Mouse (Mus musculus) MEL (cell line): ENCODE results near the gene Tmem115. TPM values are rescaled to one million over a fixed set of nuclear protein-coding genes. Genes with fewer than 3 reads are reported as not detected.

ENCODE experiments used
- DNase-seq: peaks from one replicate; pipeline ENCODE4 v3.0.0; 2011; ENCODE audit warnings: low read depth, low spot score
- H3K27ac ChIP-seq: 2 replicates; pipeline ENCODE4 v1.5.1; 2012; ENCODE audit warnings: low read depth, mild to moderate bottlenecking, control low read depth, low read length, moderate library complexity; ENCODE audit not compliant: control insufficient read depth
- H3K27me3 ChIP-seq, 2 experiments: fragments of 150-350 bp in 1 of 2; sonication (generic) in 1 of 2; 2 replicates each; pipeline ENCODE4 v1.6.1; 2012; ENCODE audit warnings: low read length in 2 of 2, mild to moderate bottlenecking in 2 of 2, improper control_type of control experiment in 1 of 2, moderate library complexity in 1 of 2; ENCODE audit not compliant: insufficient read depth in 2 of 2, control insufficient read depth in 1 of 2
- H3K36me3 ChIP-seq, 2 experiments: 2 replicates each; pipeline ENCODE4 v1.6.1; 2012 to 2014; ENCODE audit warnings: low read length in 2 of 2, improper control_type of control experiment in 1 of 2, inconsistent platforms in 1 of 2, mild to moderate bottlenecking in 1 of 2; ENCODE audit not compliant: insufficient read depth in 2 of 2, control insufficient read depth in 1 of 2
- H3K4me1 ChIP-seq, 2 experiments: fragments of 150-350 bp in 1 of 2; sonication (generic) in 1 of 2; 2 replicates each; pipeline ENCODE4 v1.6.1; 2012; ENCODE audit warnings: low read length in 2 of 2, improper control_type of control experiment in 1 of 2, mild to moderate bottlenecking in 1 of 2; ENCODE audit not compliant: insufficient read depth in 2 of 2, control insufficient read depth in 1 of 2
- H3K4me3 ChIP-seq, 2 experiments: fragments of 150-350 bp in 1 of 2; sonication (generic) in 1 of 2; 2 replicates each; pipeline ENCODE4 v1.5.1; 2012; ENCODE audit warnings: low read depth in 2 of 2, low read length in 2 of 2, mild to moderate bottlenecking in 2 of 2, moderate library complexity in 2 of 2, control low read depth in 1 of 2, improper control_type of control experiment in 1 of 2; ENCODE audit not compliant: control insufficient read depth in 1 of 2, insufficient read depth in 1 of 2
- H3K79me2 ChIP-seq: 2 replicates; pipeline ENCODE4 v1.6.1; 2012; ENCODE audit warnings: mild to moderate bottlenecking, low read length, moderate library complexity; ENCODE audit not compliant: control insufficient read depth, poor library complexity, insufficient read depth
- H3K9ac ChIP-seq: 2 replicates; pipeline ENCODE4 v1.6.1; 2012; ENCODE audit warnings: low read depth, mild to moderate bottlenecking, control low read depth, low read length, moderate library complexity; ENCODE audit not compliant: control insufficient read depth, poor library complexity, severe bottlenecking
- H3K9me3 ChIP-seq: fragments of 150-350 bp; sonication (generic); replicated peaks from 2 replicates; pipeline ENCODE4 v1.6.1; 2012; ENCODE audit warnings: mild to moderate bottlenecking, low read length, improper control_type of control experiment, moderate library complexity; ENCODE audit not compliant: insufficient read depth
- BHLHE40 ChIP-seq: IDR thresholded peaks from 2 replicates; pipeline ENCODE4 v1.6.1; 2012; ENCODE audit warnings: low read depth, mild to moderate bottlenecking, inconsistent platforms, low read length, improper control_type of control experiment, borderline replicate concordance
- CHD1 ChIP-seq: IDR thresholded peaks from 2 replicates; pipeline ENCODE4 v1.6.1; 2012; ENCODE audit warnings: low read depth, mild to moderate bottlenecking, inconsistent platforms, low read length, improper control_type of control experiment
- CHD2 ChIP-seq: IDR thresholded peaks from 2 replicates; pipeline ENCODE4 v1.6.1; 2011; ENCODE audit warnings: low read length, improper control_type of control experiment
- CTCF ChIP-seq, 3 experiments: IDR thresholded peaks in 2 of 3; conservative IDR thresholded peaks in 1 of 3; 2 replicates each; pipeline ENCODE4 v1.5.1; 2011 to 2012; ENCODE audit warnings: low read length in 3 of 3, low read depth in 2 of 3, mild to moderate bottlenecking in 2 of 3, improper control_type of control experiment in 1 of 3, inconsistent platforms in 1 of 3, mixed read lengths in 1 of 3, moderate library complexity in 1 of 3; ENCODE audit not compliant: control insufficient read depth in 1 of 3, insufficient read depth in 1 of 3, poor library complexity in 1 of 3, severe bottlenecking in 1 of 3
- E2F4 ChIP-seq: IDR thresholded peaks from 2 replicates; pipeline ENCODE4 v1.6.1; 2011; ENCODE audit warnings: low read depth, low read length, improper control_type of control experiment, borderline replicate concordance
- ELF1 ChIP-seq: IDR thresholded peaks from 2 replicates; pipeline ENCODE4 v1.6.1; 2014; ENCODE audit warnings: low read depth, mild to moderate bottlenecking, inconsistent platforms, low read length, improper control_type of control experiment, moderate library complexity
- EP300 ChIP-seq, 2 experiments: IDR thresholded peaks; 2 replicates each; pipeline ENCODE4 v1.6.1; 2011; ENCODE audit warnings: improper control_type of control experiment in 2 of 2, low read length in 2 of 2, low read depth in 1 of 2, mild to moderate bottlenecking in 1 of 2
- ETS1 ChIP-seq: IDR thresholded peaks from 2 replicates; pipeline ENCODE4 v1.6.1; 2012; ENCODE audit warnings: low read depth, mild to moderate bottlenecking, inconsistent platforms, low read length, improper control_type of control experiment, moderate library complexity
- GABPA ChIP-seq: IDR thresholded peaks from 2 replicates; pipeline ENCODE4 v1.6.1; 2012; ENCODE audit warnings: low read depth, mild to moderate bottlenecking, inconsistent platforms, low read length, improper control_type of control experiment, moderate library complexity
- GATA1 ChIP-seq: IDR thresholded peaks from 2 replicates; pipeline ENCODE4 v1.6.1; 2011; ENCODE audit warnings: low read depth, low read length, improper control_type of control experiment
- HCFC1 ChIP-seq: IDR thresholded peaks from 2 replicates; pipeline ENCODE4 v1.6.1; 2012; ENCODE audit warnings: low read depth, mild to moderate bottlenecking, inconsistent platforms, low read length, improper control_type of control experiment, moderate library complexity
- JUND ChIP-seq: IDR thresholded peaks from 2 replicates; pipeline ENCODE4 v1.6.1; 2011; ENCODE audit warnings: low read depth, mild to moderate bottlenecking, improper control_type of control experiment, low read length
- KAT2A ChIP-seq: conservative IDR thresholded peaks from 2 replicates; pipeline ENCODE4 v1.6.1; 2012; ENCODE audit warnings: low read depth, low read length, improper control_type of control experiment, inconsistent platforms
- MAFK ChIP-seq: IDR thresholded peaks from 2 replicates; pipeline ENCODE4 v1.6.1; 2011; ENCODE audit warnings: low read depth, mild to moderate bottlenecking, low read length, improper control_type of control experiment, borderline replicate concordance
- MAX ChIP-seq: IDR thresholded peaks from 2 replicates; pipeline ENCODE4 v1.6.1; 2011; ENCODE audit warnings: low read length, improper control_type of control experiment
- MAZ ChIP-seq: IDR thresholded peaks from 2 replicates; pipeline ENCODE4 v1.6.1; 2012; ENCODE audit warnings: low read depth, mild to moderate bottlenecking, inconsistent platforms, low read length, improper control_type of control experiment
- MEF2A ChIP-seq: IDR thresholded peaks from 2 replicates; pipeline ENCODE4 v1.6.1; 2014; ENCODE audit warnings: low read depth, mild to moderate bottlenecking, inconsistent platforms, low read length, improper control_type of control experiment; ENCODE audit not compliant: poor library complexity, insufficient replicate concordance, severe bottlenecking; ENCODE audit errors: extremely low read depth
- MXI1 ChIP-seq: IDR thresholded peaks from 2 replicates; pipeline ENCODE4 v1.6.1; 2011; ENCODE audit warnings: mild to moderate bottlenecking, low read depth, low read length, improper control_type of control experiment
- MYB ChIP-seq: IDR thresholded peaks from 2 replicates; pipeline ENCODE4 v1.6.1; 2011; ENCODE audit warnings: mild to moderate bottlenecking, low read depth, low read length, improper control_type of control experiment
- MYC ChIP-seq: IDR thresholded peaks from 2 replicates; pipeline ENCODE4 v1.6.1; 2011; ENCODE audit warnings: low read depth, mild to moderate bottlenecking, low read length, improper control_type of control experiment, moderate library complexity
- NELFE ChIP-seq: IDR thresholded peaks from 2 replicates; pipeline ENCODE4 v1.6.1; 2011; ENCODE audit warnings: low read depth, low read length, improper control_type of control experiment
- NRF1 ChIP-seq: IDR thresholded peaks from 2 replicates; pipeline ENCODE4 v1.6.1; 2014; ENCODE audit warnings: low read depth, mild to moderate bottlenecking, inconsistent platforms, low read length, improper control_type of control experiment, moderate library complexity; ENCODE audit not compliant: poor library complexity, insufficient read depth, severe bottlenecking
- POLR2A ChIP-seq, 2 experiments: IDR thresholded peaks; 2 replicates each; pipeline ENCODE4 v1.6.1; 2011 to 2012; ENCODE audit warnings: low read length in 2 of 2, mild to moderate bottlenecking in 2 of 2, control low read depth in 1 of 2, improper control_type of control experiment in 1 of 2, low read depth in 1 of 2, moderate library complexity in 1 of 2; ENCODE audit not compliant: control insufficient read depth in 1 of 2, insufficient read depth in 1 of 2, poor library complexity in 1 of 2
- POLR2AphosphoS2 ChIP-seq: IDR thresholded peaks from 2 replicates; pipeline ENCODE4 v1.6.1; 2011; ENCODE audit warnings: low read length, improper control_type of control experiment
- RAD21 ChIP-seq: IDR thresholded peaks from 2 replicates; pipeline ENCODE4 v1.6.1; 2011; ENCODE audit warnings: mild to moderate bottlenecking, low read depth, low read length, improper control_type of control experiment
- RCOR1 ChIP-seq: IDR thresholded peaks from 2 replicates; pipeline ENCODE4 v1.6.1; 2012; ENCODE audit warnings: low read depth, mild to moderate bottlenecking, inconsistent platforms, low read length, improper control_type of control experiment
- SMC3 ChIP-seq: IDR thresholded peaks from 2 replicates; pipeline ENCODE4 v1.6.1; 2011; ENCODE audit warnings: low read depth, low read length, improper control_type of control experiment
- TAL1 ChIP-seq: IDR thresholded peaks from 2 replicates; pipeline ENCODE4 v1.6.1; 2012; ENCODE audit warnings: mild to moderate bottlenecking, inconsistent platforms, low read length, moderate library complexity, mixed read lengths
- TBP ChIP-seq: IDR thresholded peaks from 2 replicates; pipeline ENCODE4 v1.8.0; 2011; ENCODE audit warnings: low read depth, low read length, improper control_type of control experiment
- TCF12 ChIP-seq: IDR thresholded peaks from 2 replicates; pipeline ENCODE4 v1.6.1; 2014; ENCODE audit warnings: low read depth, mild to moderate bottlenecking, inconsistent platforms, low read length, improper control_type of control experiment, moderate library complexity
- UBTF ChIP-seq: IDR thresholded peaks from 2 replicates; pipeline ENCODE4 v1.6.1; 2012; ENCODE audit warnings: low read depth, mild to moderate bottlenecking, inconsistent platforms, low read length, improper control_type of control experiment, moderate library complexity, borderline replicate concordance; ENCODE audit not compliant: insufficient read depth
- USF1 ChIP-seq: IDR thresholded peaks from 2 replicates; pipeline ENCODE4 v1.6.1; 2014; ENCODE audit warnings: low read depth, mild to moderate bottlenecking, inconsistent platforms, low read length, improper control_type of control experiment, moderate library complexity
- USF2 ChIP-seq, 2 experiments: IDR thresholded peaks; 2 replicates each; pipeline ENCODE4 v1.6.1; 2011 to 2012; ENCODE audit warnings: improper control_type of control experiment in 2 of 2, low read length in 2 of 2, borderline replicate concordance in 1 of 2, inconsistent platforms in 1 of 2, low read depth in 1 of 2, mild to moderate bottlenecking in 1 of 2; ENCODE audit not compliant: insufficient read depth in 1 of 2
- ZC3H11A ChIP-seq: IDR thresholded peaks from 2 replicates; pipeline ENCODE4 v1.6.1; 2012; ENCODE audit warnings: low read depth, mild to moderate bottlenecking, inconsistent platforms, low read length, improper control_type of control experiment
- ZKSCAN1 ChIP-seq: IDR thresholded peaks from 2 replicates; pipeline ENCODE4 v1.6.1; 2012; ENCODE audit warnings: low read depth, mild to moderate bottlenecking, inconsistent platforms, low read length, improper control_type of control experiment, moderate library complexity
- ZMIZ1 ChIP-seq: IDR thresholded peaks from 2 replicates; pipeline ENCODE4 v1.6.1; 2012; ENCODE audit warnings: low read depth, mild to moderate bottlenecking, inconsistent platforms, low read length, improper control_type of control experiment, moderate library complexity
- ZNF384 ChIP-seq: IDR thresholded peaks from 2 replicates; pipeline ENCODE4 v1.6.1; 2012; ENCODE audit warnings: low read depth, mild to moderate bottlenecking, inconsistent platforms, low read length, improper control_type of control experiment
- polyA plus RNA-seq, 2 experiments: library from polyadenylated mRNA; stranded (reverse) in 1 of 2; unstranded in 1 of 2; fragments of >175 nt in 1 of 2; fragments of >200 nt in 1 of 2; gene quantifications; 2 replicates each; pipeline versions ENCODE4 v1.2.1 to v1.2.4; 2012; ENCODE audit warnings: low replicate concordance in 2 of 2, low read depth in 1 of 2; ENCODE audit not compliant: insufficient read length in 2 of 2, insufficient read depth in 1 of 2, missing spikeins in 1 of 2
- total RNA-seq: library from RNA; depleted of rRNA; stranded (reverse); fragments of 300-350 nt; gene quantifications from 2 replicates; pipeline ENCODE4 v1.2.3, GENCODE M21; 2012

Gene Tmem115
- total and polyA plus RNA-seq, 3 experiments, result 34.6 to 39.3 TPM; not detected in 1

GRCm38 (mm10) chr9:107569270-107569669 lies 35.5 kb downstream of the Tmem115 start:
- Histone ChIP-seq H3K79me2 (peaks cover 14% of the 10 kb centered on the region), H3K4me3 (peak overlapping the region; percentile 72 to 76), H3K36me3 (peaks cover 0 to 28% of the 10 kb centered on the region in 2 experiments; a peak in 2 of 4 replicates), H3K4me1 (peaks cover 9 to 44% of the 10 kb centered on the region in 2 experiments), H3K9ac (peak overlapping the region; percentile 77), H3K9me3 (no peaks in the 10 kb centered on the region), H3K27me3 (no peaks in the 10 kb centered on the region), H3K27ac (peak overlapping the region; percentile 56)
- peak; percentile 69 for DNase-seq
- no peak for TF ChIP-seq ZNF384
- TF ChIP-seq USF1, result peak; percentile 68
- TF ChIP-seq UBTF, result 0 out of 2 replicates have a peak, but pooled peaks have one; percentile 74
- TF ChIP-seq CHD1, result no peak
- no peak for TF ChIP-seq ZC3H11A
- TF ChIP-seq MAZ, result peak; percentile 73; the same call in 1 of the 2 replicates
- no peak for TF ChIP-seq JUND
- TF ChIP-seq HCFC1, result no peak
- no peak for TF ChIP-seq TAL1
- no peak for TF ChIP-seq USF2 (IDR thresholded peaks at IDR 0.05; ENCODE audit: borderline replicate concordance in 1 of 2, insufficient read depth in 1 of 2, low read depth in 1 of 2, low read length in 2 of 2)
- TF ChIP-seq TBP, result no peak
- TF ChIP-seq RAD21, result no peak
- TF ChIP-seq TCF12, result 0 out of 2 replicates have a peak, but pooled peaks have one; percentile 18
- TF ChIP-seq MAX, result peak; percentile 75; the same call in 1 of the 2 replicates
- peak; percentile 96 for TF ChIP-seq MXI1
- no peak for TF ChIP-seq RCOR1
- no peak for TF ChIP-seq SMC3
- 0 out of 2 replicates have a peak, but pooled peaks have one; percentile 43 for TF ChIP-seq MYC
- TF ChIP-seq CHD2, result no peak; the same call in 1 of the 2 replicates
- TF ChIP-seq NRF1, result no peak
- TF ChIP-seq NELFE, result peak; percentile 43; the same call in 1 of the 2 replicates
- no peak for TF ChIP-seq ZMIZ1
- TF ChIP-seq KAT2A, result no peak
- TF ChIP-seq MYB, result no peak
- no peak for TF ChIP-seq EP300 (IDR thresholded peaks at IDR 0.05; ENCODE audit: low read depth in 1 of 2, low read length in 2 of 2)
- 0 out of 2 replicates have a peak, but pooled peaks have one; percentile 20 for TF ChIP-seq ETS1
- TF ChIP-seq ZKSCAN1, result no peak
- no peak for TF ChIP-seq GABPA
- TF ChIP-seq GATA1, result no peak
- TF ChIP-seq BHLHE40, result peak; percentile 88
- TF ChIP-seq POLR2AphosphoS2, result 0 out of 2 replicates have a peak, but pooled peaks have one; percentile 16
- TF ChIP-seq ELF1, result no peak
- no peak for TF ChIP-seq CTCF (IDR thresholded peaks at IDR 0.05 in 2 of 3, conservative IDR thresholded peaks at IDR 0.05 in 1 of 3; ENCODE audit: control insufficient read depth in 1 of 3, insufficient read depth in 1 of 3, low read depth in 2 of 3, low read length in 3 of 3, poor library complexity in 1 of 3, severe bottlenecking in 1 of 3)
- TF ChIP-seq MEF2A, result no peak
- no peak for TF ChIP-seq MAFK
- peak in 1 of 2 experiments; percentile 33; a peak in 1 of 4 replicates for TF ChIP-seq POLR2A (IDR thresholded peaks at IDR 0.05; ENCODE audit: control insufficient read depth in 1 of 2, insufficient read depth in 1 of 2, low read depth in 1 of 2, low read length in 2 of 2, poor library complexity in 1 of 2)
- no peak for TF ChIP-seq E2F4
